Mouse (Mus musculus) megakaryocyte-erythroid progenitor cell, adult 5-6 weeks (primary cell): ENCODE measurements around the gene Gde1. TPM values are rescaled to one million over a fixed set of nuclear protein-coding genes. Genes with fewer than 3 reads are reported as not detected.

Source experiments
- total RNA-seq, 2 experiments: library from RNA; stranded (forward) in 1 of 2; stranded (reverse) in 1 of 2; fragments of 200-1000, 215-1000 nt in 1 of 2; fragments of >200 nt in 1 of 2; fragmentation: Nextera tagmentation in 1 of 2; gene quantifications; 2 replicates each; pipeline ENCODE4 v1.2.3; 2014 to 2017

The Gde1 gene
- total RNA-seq, 2 experiments from 2014 or later: 24.3 to 30.4 TPM

Other genes with a start within 250 kb of the Gde1 start
- 0.33 and 1.3 TPM in 2 replicates for gene Itpripl2, start 213.8 kb downstream of the Gde1 start, total RNA-seq (2014; fragmentation: Nextera tagmentation)
- gene Itpripl2, start 213.8 kb downstream of the Gde1 start, total RNA-seq (2017): 1.8 and 3.3 TPM in 2 replicates
- 31.1 and 61.7 TPM in 2 replicates for gene Coq7, start 172.4 kb downstream of the Gde1 start, total RNA-seq (2014; fragmentation: Nextera tagmentation)
- gene Coq7, start 172.4 kb downstream of the Gde1 start, total RNA-seq (2017): 40.3 and 69.8 TPM in 2 replicates
- 0.32 TPM in 1 of 2 replicates, not detected in the other for gene Tmc7, start 121.0 kb downstream of the Gde1 start, total RNA-seq (2014; fragmentation: Nextera tagmentation)
- gene Tmc7, start 121.0 kb downstream of the Gde1 start, total RNA-seq (2017): not detected in 2 replicates
- not detected in 2 replicates for gene Tmc5, start 108.5 kb downstream of the Gde1 start, total RNA-seq (2014; fragmentation: Nextera tagmentation)
- not detected in 2 replicates for gene Tmc5, start 108.5 kb downstream of the Gde1 start, total RNA-seq (2017)
- 21.4 and 49.6 TPM in 2 replicates for gene Ccp110, start 6.8 kb upstream of the Gde1 start, total RNA-seq (2014; fragmentation: Nextera tagmentation)
- gene Ccp110, start 6.8 kb upstream of the Gde1 start, total RNA-seq (2017): 27.0 and 37.0 TPM in 2 replicates
- 43.7 and 46.6 TPM in 2 replicates for gene Vps35l, start 34.4 kb upstream of the Gde1 start, total RNA-seq (2014; fragmentation: Nextera tagmentation)
- 38.9 and 52.9 TPM in 2 replicates for gene Vps35l, start 34.4 kb upstream of the Gde1 start, total RNA-seq (2017)
- 0.81 and 1.2 TPM in 2 replicates for gene Iqck, start 150.0 kb upstream of the Gde1 start, total RNA-seq (2014; fragmentation: Nextera tagmentation)
- gene Iqck, start 150.0 kb upstream of the Gde1 start, total RNA-seq (2017): 0.33 TPM in 1 of 2 replicates, not detected in the other
- 37.7 and 50.6 TPM in 2 replicates for gene Knop1, start 150.5 kb upstream of the Gde1 start, total RNA-seq (2014; fragmentation: Nextera tagmentation)
- 58.4 and 68.6 TPM in 2 replicates for gene Knop1, start 150.5 kb upstream of the Gde1 start, total RNA-seq (2017)